Mouse (Mus musculus) olfactory bulb, adult 2 months (tissue): ENCODE results near the gene Gjd3.

Experiments used
- CTCF ChIP-seq: fragments of 200-500 bp; IDR thresholded peaks from 2 replicates; pipeline ENCODE4 v1.5.1; 2012; ENCODE audit warnings: low read depth, mild to moderate bottlenecking, low read length, moderate library complexity; ENCODE audit not compliant: insufficient read depth
- POLR2A ChIP-seq: fragments of 200-500 bp; IDR thresholded peaks from 2 replicates; pipeline ENCODE4 v1.6.1; 2012; ENCODE audit warnings: mild to moderate bottlenecking, low read depth, low read length, moderate library complexity; ENCODE audit not compliant: insufficient read depth

- no peak for TF ChIP-seq POLR2A
- TF ChIP-seq CTCF: no peak
Observed at GRCm38 (mm10) chr11:98938701-98939083, 44.1 kb downstream of the Gjd3 start.
